Mouse (Mus musculus) splenic B cell, adult 2 months (primary cell): Measurements from ENCODE around the gene Asic5.

Experiments
- DNase-seq: peaks from one replicate; pipeline ENCODE4 v3.0.0-alpha.2; 2011; ENCODE audit warnings: low read depth, low spot score
- H3K27me3 ChIP-seq: 2 replicates; pipeline ENCODE4 v1.6.1; 2012; ENCODE audit warnings: mild to moderate bottlenecking, low read length, moderate library complexity, mixed read lengths; ENCODE audit not compliant: control insufficient read depth, poor library complexity, insufficient read depth, severe bottlenecking
- H3K36me3 ChIP-seq: 2 replicates; pipeline ENCODE4 v1.6.1; 2012; ENCODE audit warnings: mild to moderate bottlenecking, low read length, moderate library complexity, mixed read lengths; ENCODE audit not compliant: control insufficient read depth, poor library complexity, insufficient read depth, severe bottlenecking

Gene Asic5

DNA sequence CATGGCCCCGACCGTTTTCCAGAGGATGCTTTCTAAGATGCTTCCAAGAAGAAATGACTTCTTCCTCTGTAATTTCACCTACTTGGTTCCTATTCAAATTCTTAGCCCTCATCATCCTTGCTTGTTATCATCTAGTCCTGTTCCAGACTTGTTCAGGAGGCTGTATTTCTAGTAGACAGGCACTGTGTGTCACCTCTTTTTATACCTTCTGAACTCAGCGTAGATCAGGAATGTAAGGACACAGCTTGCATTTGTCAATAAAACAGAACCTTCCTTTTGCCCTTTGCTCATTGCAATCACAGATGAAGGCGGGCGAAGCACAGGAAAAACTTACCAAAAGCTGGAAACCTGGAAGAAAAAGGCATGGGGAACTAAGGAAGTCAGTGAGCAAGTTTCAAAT lies at the start of gene Asic5:
Gene Asic5, plus strand, starts transcription at position 301 of the 400 bp plus-strand sequence.
- H3K36me3 ChIP-seq = no peaks in the 10 kb centered on the region
- no peak for DNase-seq
- H3K27me3 ChIP-seq = no peaks in the 10 kb centered on the region

DNA sequence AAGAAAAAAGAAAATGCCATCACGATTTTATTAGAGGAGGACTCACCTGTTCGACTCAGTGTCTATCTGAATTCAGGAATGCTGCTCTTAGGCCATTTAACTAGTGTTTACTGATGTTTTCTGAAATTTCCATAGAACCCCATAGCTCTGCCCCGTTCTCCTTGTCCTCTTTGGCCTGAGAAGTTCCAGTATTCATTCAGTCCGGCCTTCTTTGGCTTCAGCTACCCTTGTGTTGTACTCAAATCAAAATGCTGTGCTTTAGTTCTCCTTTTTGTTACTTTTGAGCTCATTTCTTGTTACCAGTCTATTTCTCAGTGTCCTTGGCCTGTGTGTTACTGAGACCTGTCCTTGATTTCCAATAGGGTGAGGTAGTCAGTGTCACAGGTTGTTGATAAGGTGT lies 48.7 kb upstream of the Asic5 start:
- Histone ChIP-seq H3K27me3 (no peaks in the 10 kb centered on the region), H3K36me3 (no peaks in the 10 kb centered on the region)
- DNase-seq = peak; percentile 27

DNA sequence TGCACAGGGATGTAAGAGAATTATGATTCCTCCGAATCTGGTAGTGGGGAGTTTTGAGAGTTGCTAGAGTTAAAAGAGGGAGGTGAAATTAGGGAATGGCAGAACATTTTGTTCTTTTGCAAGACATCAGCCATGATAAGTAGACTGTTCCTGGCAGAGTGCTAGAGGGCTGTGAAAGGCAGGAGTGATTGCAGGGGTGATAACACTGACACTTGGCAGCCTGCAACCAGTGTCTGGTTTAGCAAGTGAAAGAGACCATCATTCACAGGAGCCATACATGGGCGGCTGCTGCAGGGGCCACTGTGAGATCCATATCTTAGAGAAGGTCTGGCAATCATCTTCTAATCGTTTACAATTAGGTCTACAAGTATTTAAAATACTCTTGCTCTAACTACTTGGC lies 43.2 kb upstream of the Asic5 start:
- no peaks in the 10 kb centered on the region for H3K27me3 ChIP-seq
- no peak for DNase-seq
- peaks cover 6% of the 10 kb centered on the region for H3K36me3 ChIP-seq

DNA sequence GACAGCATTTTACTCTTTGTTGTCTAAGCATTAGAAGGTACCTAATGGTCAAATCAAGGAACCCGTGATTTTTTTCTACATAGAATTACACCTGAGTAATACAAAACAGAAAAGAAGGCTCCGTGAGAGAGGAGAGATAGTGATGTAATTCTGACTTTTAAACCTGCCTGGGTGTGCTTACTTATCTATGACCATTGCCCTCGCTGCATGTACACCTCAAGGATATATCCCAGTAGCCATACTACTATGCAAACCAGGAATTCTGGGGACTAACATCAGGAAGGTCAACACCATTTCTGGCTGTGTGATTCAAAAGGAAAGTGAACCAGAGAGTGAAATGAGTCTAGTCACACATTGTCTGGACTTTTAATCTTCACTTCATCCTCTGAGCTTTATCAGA lies 39.7 kb upstream of the Asic5 start:
- DNase-seq = no peak
- Histone ChIP-seq H3K36me3 (peaks cover 16% of the 10 kb centered on the region), H3K27me3 (no peaks in the 10 kb centered on the region)

DNA sequence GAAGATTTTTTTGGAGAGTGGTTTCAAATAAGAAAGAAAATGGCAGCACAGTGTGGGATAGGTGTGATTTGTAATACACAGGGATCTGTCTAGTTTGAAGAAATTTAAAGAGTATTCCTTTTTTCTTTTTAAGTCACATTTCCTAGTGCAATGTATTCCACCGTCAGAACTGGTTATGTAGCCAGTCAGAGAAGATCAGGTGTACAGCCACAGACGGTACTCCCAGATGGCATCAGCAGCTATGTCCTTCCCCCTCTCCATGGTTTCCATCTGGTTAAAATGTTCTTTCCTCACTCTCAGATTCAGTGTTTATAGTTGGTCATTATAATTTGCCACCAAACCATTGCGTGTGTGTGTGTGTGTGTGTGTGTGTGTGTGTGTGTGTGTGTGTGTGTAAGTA lies 39.0 kb upstream of the Asic5 start:
- DNase-seq = no peak
- H3K27me3 ChIP-seq = no peaks in the 10 kb centered on the region
- peaks cover 21% of the 10 kb centered on the region for H3K36me3 ChIP-seq

DNA sequence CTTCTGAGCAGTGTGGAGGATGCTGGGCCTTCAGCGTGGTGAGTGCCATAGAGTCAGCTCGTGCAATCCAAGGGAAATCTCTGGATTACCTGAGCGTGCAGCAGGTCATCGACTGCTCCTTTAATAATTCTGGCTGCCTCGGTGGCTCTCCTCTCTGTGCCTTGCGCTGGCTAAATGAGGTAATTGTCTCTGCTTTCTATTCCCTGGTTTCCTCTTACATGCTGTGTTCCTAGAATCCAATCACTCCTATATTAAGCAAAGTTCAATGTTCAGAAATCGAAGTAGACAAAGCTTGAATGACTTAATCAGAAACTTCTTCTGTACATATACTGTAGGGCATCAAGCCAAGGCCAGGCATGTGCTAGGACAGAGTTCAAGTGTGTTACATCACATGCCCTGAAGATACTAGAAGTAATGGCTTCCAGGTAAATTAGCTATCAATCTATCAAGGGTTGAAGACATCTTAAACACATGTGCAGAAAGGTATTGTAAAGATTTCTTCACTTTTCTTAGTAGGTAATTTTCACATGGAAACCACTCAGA lies 37.2 kb upstream of the Asic5 start:
- no peak for DNase-seq
- no peaks in the 10 kb centered on the region for H3K27me3 ChIP-seq
- H3K36me3 ChIP-seq = peaks cover 28% of the 10 kb centered on the region

DNA sequence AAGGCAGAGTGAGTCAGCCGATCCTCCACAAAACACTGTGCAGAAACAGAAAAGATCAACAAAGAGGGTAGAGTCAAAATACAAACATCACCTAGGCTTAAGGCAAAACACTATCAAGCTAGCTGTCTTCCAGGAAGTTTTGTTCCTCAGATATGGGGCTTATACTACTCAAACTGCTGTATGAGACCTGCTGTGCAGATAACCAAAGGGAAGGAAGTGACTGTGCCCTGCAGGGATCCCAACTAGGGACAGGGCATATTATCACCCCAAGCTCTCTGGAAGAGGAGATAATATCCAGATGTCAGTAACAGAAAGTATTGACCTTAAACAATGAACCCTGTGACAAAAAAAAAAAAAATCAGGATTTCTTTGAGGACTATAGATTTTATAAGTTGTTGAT lies 33.0 kb upstream of the Asic5 start:
- Histone ChIP-seq H3K36me3 (peaks cover 22% of the 10 kb centered on the region), H3K27me3 (no peaks in the 10 kb centered on the region)
- no peak for DNase-seq

DNA sequence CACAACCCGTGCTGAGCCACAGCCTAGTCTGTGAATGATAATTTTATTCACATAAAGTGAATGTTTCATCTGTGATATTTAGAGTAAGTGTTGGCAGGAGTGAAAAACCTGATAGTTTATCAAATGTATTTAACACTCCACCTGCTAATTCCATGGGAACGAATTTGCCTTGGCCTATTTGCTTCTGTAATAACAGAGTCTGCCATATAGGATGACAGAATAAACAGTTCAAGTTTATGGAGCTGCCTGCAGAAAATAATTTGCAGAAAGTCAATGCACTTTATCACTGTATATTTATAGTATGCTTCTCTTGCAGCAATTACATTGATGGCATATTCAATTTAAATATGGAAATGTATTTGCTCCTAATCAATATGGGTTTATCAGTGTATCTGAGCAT lies 30.3 kb upstream of the Asic5 start:
- DNase-seq = no peak
- Histone ChIP-seq H3K36me3 (peaks cover 18% of the 10 kb centered on the region; the same call in 1 of the 2 replicates), H3K27me3 (no peaks in the 10 kb centered on the region)

DNA sequence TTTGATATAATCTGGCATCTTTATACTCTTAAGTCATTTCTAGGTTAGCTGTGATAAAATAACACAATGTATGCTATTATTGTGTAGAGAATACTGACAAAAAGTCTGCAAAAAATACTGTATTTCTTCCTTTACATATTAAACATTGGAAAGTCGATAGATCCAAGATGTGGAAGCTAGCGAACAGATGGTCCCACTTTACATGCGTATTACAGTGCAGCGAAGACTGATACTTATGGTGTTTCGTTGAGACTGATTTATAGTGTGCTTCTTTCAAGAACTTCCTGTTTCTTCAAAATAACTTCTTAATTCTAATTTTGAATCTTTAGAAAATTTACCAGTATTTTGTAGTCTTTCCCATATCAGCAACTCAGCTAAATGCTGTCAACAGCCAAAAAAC lies 24.6 kb upstream of the Asic5 start:
- 0 out of 2 replicates have a peak, but pooled peaks cover 3% of the 10 kb centered on the region for H3K36me3 ChIP-seq
- H3K27me3 ChIP-seq = no peaks in the 10 kb centered on the region
- no peak for DNase-seq

DNA sequence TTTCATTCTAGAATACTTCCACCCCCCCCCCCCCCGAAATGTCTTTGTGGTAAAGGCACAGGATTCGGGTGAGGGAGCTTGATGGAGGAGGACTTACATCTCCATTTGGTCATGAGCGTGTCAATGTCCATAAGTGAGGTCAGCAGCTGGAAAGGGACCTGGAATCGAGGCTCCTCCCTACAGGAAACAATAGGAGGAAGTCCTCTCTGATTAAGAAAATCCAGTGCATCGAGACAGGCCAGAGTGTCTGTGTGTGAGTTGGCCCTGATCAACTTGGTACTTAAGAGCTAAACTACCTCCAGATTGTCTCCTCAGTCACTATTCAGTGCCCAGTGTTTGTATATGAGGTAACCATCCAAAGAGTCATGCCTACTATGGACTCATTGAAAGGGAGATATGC lies 20.8 kb upstream of the Asic5 start:
- DNase-seq = no peak
- Histone ChIP-seq H3K36me3 (0 out of 2 replicates have a peak, but pooled peaks cover 3% of the 10 kb centered on the region), H3K27me3 (no peaks in the 10 kb centered on the region)

DNA sequence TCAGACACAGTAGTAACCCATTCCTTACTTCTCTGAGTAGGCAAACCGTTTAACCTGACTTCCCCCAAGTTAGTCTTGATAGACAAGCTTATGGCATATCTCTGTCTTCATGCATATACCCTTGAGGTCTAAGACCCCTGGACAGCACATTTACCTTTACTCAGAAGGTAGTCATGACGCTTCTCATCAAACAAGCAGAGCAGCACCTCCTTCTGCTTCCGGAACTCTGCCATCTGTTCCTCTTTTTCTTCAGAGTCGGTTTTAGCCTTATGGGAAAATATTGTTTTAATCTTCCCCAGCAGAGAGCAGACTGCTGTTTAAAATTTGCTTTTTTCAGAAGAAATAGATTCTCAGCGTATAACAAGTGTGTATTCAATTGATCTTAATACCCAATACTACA lies 18.3 kb upstream of the Asic5 start:
- Histone ChIP-seq H3K27me3 (no peaks in the 10 kb centered on the region), H3K36me3 (no peaks in the 10 kb centered on the region)
- DNase-seq = peak; percentile 33

DNA sequence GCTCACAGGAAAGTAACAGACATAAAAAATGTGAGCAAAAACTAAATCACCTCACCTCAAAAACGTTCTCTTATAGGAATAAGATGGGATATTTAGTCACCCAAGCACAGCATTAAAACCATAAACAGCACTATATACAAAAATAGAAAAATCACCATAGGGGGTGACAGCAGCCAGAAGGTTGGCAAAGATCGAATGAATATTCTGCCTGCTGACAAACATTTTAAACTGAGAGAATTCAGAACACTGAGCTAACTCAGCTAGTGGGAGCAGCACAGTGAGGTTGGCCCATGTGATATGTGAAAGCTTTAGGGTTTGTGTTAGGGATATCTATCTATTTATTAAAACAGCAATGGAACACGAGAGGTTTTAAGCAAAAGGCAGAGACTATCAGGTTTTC lies 17.5 kb upstream of the Asic5 start:
- Histone ChIP-seq H3K27me3 (no peaks in the 10 kb centered on the region), H3K36me3 (no peaks in the 10 kb centered on the region)
- DNase-seq = no peak

DNA sequence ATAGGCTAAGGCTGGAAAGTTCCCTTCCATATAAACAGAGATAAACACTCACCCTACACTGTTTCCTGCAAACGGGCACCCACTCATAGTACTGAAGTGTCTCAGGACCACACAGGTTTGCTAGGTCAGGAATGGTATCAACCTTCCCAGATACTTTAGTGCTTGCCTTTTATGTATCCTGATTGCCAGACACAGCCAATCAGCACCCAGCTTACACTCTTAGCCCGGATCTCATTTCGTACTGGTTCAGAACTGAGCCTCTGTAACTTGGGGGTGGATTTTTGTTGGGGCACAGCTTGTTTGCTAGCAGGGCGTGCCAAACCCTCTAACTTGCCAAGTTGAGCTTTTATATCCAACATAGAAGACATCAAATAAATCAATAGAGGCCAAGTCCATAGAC lies 6.5 kb upstream of the Asic5 start:
- DNase-seq = no peak
- no peaks in the 10 kb centered on the region for H3K36me3 ChIP-seq
- H3K27me3 ChIP-seq = no peaks in the 10 kb centered on the region

DNA sequence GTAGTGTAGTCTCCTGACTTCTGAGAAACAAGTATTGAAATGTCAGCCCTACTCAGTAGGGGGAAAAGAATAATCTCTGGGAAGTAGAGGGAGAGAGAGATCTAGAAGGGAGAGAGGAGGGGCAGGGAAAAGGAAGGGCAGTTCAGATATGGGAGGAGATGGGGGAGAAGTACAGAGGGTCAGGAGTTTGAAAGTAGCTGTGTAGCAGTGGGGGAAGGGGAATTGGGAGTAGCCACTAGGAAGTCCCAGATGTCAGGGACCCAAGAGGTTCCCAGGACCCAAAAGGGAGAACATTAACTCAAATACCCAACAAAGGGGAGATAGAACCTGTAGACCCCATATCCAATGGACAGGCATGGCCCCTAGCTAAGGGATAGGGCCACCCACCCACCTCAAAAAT lies 6.0 kb upstream of the Asic5 start, which contains the start of gene Tdo2:
Gene Tdo2, minus strand, starts transcription at position 101 of the 400 bp plus-strand sequence.
- H3K36me3 ChIP-seq = no peaks in the 10 kb centered on the region
- H3K27me3 ChIP-seq = no peaks in the 10 kb centered on the region
- DNase-seq = no peak

DNA sequence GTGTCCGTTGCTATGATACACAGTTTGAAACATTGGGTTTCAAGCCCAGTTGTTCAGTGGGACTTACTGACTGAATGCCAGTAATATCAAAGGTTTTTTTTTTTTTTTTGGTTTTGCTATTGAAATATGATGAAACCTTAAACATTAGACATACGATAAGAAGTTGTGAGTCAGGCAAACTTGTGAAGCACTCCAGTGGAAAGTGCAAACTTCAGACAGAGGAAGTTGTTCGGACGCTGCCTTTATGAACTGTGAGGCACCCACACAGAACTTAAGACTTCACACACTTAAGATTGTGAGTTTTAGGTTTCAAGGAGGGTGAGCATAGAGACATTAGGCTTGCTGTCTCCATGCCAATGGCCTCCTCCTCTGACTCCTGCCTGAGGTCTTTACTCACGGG lies 514 bp upstream of the Asic5 start:
- Histone ChIP-seq H3K36me3 (no peaks in the 10 kb centered on the region), H3K27me3 (no peaks in the 10 kb centered on the region)
- DNase-seq = no peak
